Mouse (Mus musculus) G1E (cell line): ENCODE measurements at regions not wholly inside any gene's neighbourhood (a gene's known extent, or its start where the extent isn't known, plus 50 kb on each side); places are given as distances from the start of the nearest gene placed in this dataset.
A peak's percentile ranks its signal among the peaks of the same experiment; 100 is the strongest.

Experiments used
- ATAC-seq: 2 replicates; pipeline ENCODE4 v1.8.0; 2016; ENCODE audit warnings: mild to moderate bottlenecking; ENCODE audit not compliant: insufficient number of reproducible peaks, poor library complexity, low FRiP score, severe bottlenecking; ENCODE audit errors: extremely low read depth
- DNase-seq: peaks from one replicate; pipeline ENCODE4 v3.0.0; 2012; ENCODE audit warnings: low spot score
- H3K27me3 ChIP-seq: 2 replicates; pipeline ENCODE4 v1.6.1; 2012; ENCODE audit warnings: mild to moderate bottlenecking, low read length, inconsistent platforms; ENCODE audit not compliant: insufficient read depth
- H3K36me3 ChIP-seq: replicated peaks from 2 replicates; pipeline ENCODE3; 2012; ENCODE audit warnings: mild to moderate bottlenecking, inconsistent platforms
- H3K4me1 ChIP-seq: 2 replicates; pipeline ENCODE4 v1.6.1; 2012; ENCODE audit warnings: low read depth, low read length, inconsistent platforms, mixed read lengths; ENCODE audit not compliant: insufficient read depth
- H3K4me3 ChIP-seq: 2 replicates; pipeline ENCODE4 v1.5.1; 2012; ENCODE audit warnings: low read depth, mild to moderate bottlenecking, inconsistent platforms, low read length, moderate library complexity, mixed read lengths
- H3K9me3 ChIP-seq: replicated peaks from 2 replicates; pipeline ENCODE4 v1.6.1; 2012; ENCODE audit warnings: inconsistent platforms
- CTCF ChIP-seq: IDR thresholded peaks from 2 replicates; pipeline ENCODE4 v1.5.1; 2012; ENCODE audit warnings: low read depth, low read length, inconsistent platforms, mixed read lengths
- GATA1 ChIP-seq: IDR thresholded peaks from 2 replicates; pipeline ENCODE4 v1.6.1; 2012; ENCODE audit warnings: borderline replicate concordance, low read length, inconsistent platforms, mixed read lengths
- GATA2 ChIP-seq: IDR thresholded peaks from 2 replicates; pipeline ENCODE4 v1.6.1; 2012; ENCODE audit warnings: low read depth, low read length, inconsistent platforms, borderline replicate concordance
- POLR2AphosphoS5 ChIP-seq: IDR thresholded peaks from 2 replicates; pipeline ENCODE4 v1.6.1; 2012; ENCODE audit warnings: low read depth, low read length, inconsistent platforms; ENCODE audit not compliant: insufficient replicate concordance
- TAL1 ChIP-seq: conservative IDR thresholded peaks from 2 replicates; pipeline ENCODE4 v1.6.1; 2012; ENCODE audit warnings: low read depth, low read length, inconsistent platforms, mixed read lengths

GRCm38 (mm10) chrX:75673920-75674665 lies 96.1 kb upstream of the Rab39b start:
- peaks cover 6% of the 10 kb centered on the region for H3K9me3 ChIP-seq
- H3K4me3 ChIP-seq, result no peak overlapping the region; the same call in 1 of the 2 replicates
- ATAC-seq (peak; percentile 92), DNase-seq (peak; percentile 25)
- no peaks in the 10 kb centered on the region for H3K36me3 ChIP-seq
- no peaks in the 10 kb centered on the region for H3K27me3 ChIP-seq
- TF ChIP-seq CTCF (no peak; the same call in none of the 2 replicates), TAL1 (no peak), GATA1 (no peak), GATA2 (no peak), POLR2AphosphoS5 (no peak)
- peaks cover 4% of the 10 kb centered on the region; the same call in 1 of the 2 replicates for H3K4me1 ChIP-seq

DNA sequence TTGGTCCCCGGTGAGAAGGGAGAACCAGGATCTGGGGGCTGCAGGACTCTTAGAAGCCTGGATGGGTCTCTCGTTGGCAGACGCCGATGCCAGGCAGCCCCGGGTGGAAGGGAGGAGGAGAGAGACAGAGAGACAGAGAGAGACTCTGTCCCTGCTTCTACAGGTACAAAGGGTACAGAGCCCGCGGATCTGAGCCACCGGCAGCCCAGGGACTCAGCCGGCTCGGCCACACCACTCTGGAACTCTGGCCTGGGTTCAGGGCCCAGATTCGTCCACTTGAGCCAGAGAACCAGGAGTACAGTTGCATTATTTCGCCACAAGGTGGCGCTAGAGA lies 95.5 kb upstream of the Rab39b start:
- Histone ChIP-seq H3K4me3 (peak overlapping the region; percentile 45; the same call in 1 of the 2 replicates), H3K36me3 (no peaks in the 10 kb centered on the region), H3K9me3 (peaks cover 7% of the 10 kb centered on the region), H3K4me1 (peaks cover 4% of the 10 kb centered on the region; the same call in 1 of the 2 replicates), H3K27me3 (no peaks in the 10 kb centered on the region)
- ATAC-seq (no peak), DNase-seq (no peak)
- TF ChIP-seq CTCF, result no peak

DNA sequence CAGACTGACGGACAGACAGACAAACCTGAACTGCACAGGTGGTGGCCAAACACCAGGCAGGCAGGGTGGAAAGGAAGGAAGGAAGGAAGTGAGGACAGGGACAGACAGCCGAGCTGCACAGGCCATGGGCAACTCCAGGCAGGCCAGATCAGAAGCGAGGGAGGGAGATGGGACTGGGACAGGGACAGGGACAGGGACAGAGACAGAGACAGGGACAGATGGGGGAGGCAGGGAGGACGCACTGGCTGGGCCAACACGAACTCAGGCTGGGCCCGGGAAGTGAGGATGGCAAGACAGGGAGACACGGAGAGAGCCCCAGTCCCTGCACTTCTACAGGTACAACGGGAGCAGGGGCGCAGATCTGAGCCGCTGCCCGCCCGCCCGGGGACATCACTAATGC lies 94.9 kb upstream of the Rab39b start:
- H3K4me1 ChIP-seq, result peaks cover 4% of the 10 kb centered on the region; the same call in 1 of the 2 replicates
- ATAC-seq (no peak), DNase-seq (no peak)
- H3K36me3 ChIP-seq, result no peaks in the 10 kb centered on the region
- no peaks in the 10 kb centered on the region for H3K27me3 ChIP-seq
- no peak overlapping the region; the same call in 1 of the 2 replicates for H3K4me3 ChIP-seq
- H3K9me3 ChIP-seq, result peaks cover 7% of the 10 kb centered on the region
- TF ChIP-seq POLR2AphosphoS5, result no peak
- no peak for TF ChIP-seq GATA2
- no peak for TF ChIP-seq CTCF
- no peak for TF ChIP-seq GATA1
- no peak for TF ChIP-seq TAL1

GRCm38 (mm10) chrX:75667636-75668035 lies 89.6 kb upstream of the Rab39b start:
- H3K4me3 ChIP-seq, result no peak overlapping the region
- no peaks in the 10 kb centered on the region for H3K36me3 ChIP-seq
- peaks cover 5% of the 10 kb centered on the region for H3K9me3 ChIP-seq
- H3K4me1 ChIP-seq, result no peaks in the 10 kb centered on the region
- no peaks in the 10 kb centered on the region for H3K27me3 ChIP-seq
- DNase-seq (no peak), ATAC-seq (no peak)
- no peak for TF ChIP-seq POLR2AphosphoS5
- no peak for TF ChIP-seq CTCF
- no peak for TF ChIP-seq GATA1
- TF ChIP-seq GATA2, result no peak
- no peak for TF ChIP-seq TAL1

DNA sequence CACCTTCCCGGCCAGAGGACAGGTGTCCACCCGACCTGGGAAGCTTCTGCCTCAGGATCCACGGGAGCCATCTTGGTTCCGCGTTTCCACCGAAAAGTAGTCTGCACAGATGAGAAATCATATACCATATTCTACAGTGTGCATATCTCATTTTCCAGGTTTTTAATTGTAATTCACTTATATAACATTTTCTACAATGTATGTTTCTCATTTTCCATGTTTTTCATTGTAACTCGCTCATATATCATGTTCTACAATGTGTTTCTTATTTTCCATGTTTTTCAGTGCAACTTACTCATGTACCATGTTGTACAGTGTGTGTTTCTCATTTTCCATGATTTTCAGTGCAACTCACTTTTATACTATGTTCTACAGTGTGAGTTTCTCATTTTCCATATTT lies 65.4 kb upstream of the Rab39b start:
- no peaks in the 10 kb centered on the region for H3K9me3 ChIP-seq

More for the DNA sequence above, 65.4 kb upstream of the Rab39b start:
- no peak for DNase-seq
- Histone ChIP-seq H3K4me1 (no peaks in the 10 kb centered on the region), H3K27me3 (no peaks in the 10 kb centered on the region), H3K36me3 (no peaks in the 10 kb centered on the region), H3K4me3 (no peak overlapping the region)
- ATAC-seq, result no peak
- no peak for TF ChIP-seq GATA1
- TF ChIP-seq GATA2, result no peak
- TF ChIP-seq CTCF, result no peak
- TF ChIP-seq TAL1, result no peak
